Mouse (Mus musculus) ES-Bruce4 (cell line): ENCODE measurements around the gene 1700013F07Rik.

Source experiments
- CTCF ChIP-seq: IDR thresholded peaks from one replicate; pipeline ENCODE4 v1.8.1; 2011; ENCODE audit warnings: low read depth, low read length
- EP300 ChIP-seq: IDR thresholded peaks from 2 replicates; pipeline ENCODE4 v1.6.1; 2011; ENCODE audit warnings: low read depth, low read length; ENCODE audit not compliant: insufficient read depth
- POLR2A ChIP-seq: IDR thresholded peaks from one replicate; pipeline ENCODE4 v1.8.1; 2011; ENCODE audit warnings: low read length; ENCODE audit not compliant: insufficient read depth

- TF ChIP-seq CTCF (no peak), POLR2A (no peak), EP300 (no peak)
These were observed 40.1 kb downstream of the 1700013F07Rik start for GRCm38 (mm10) chr3:108574018-108574417.
